Mouse (Mus musculus): ENCODE results near the gene Nup88. TPM values are rescaled to one million over a fixed set of nuclear protein-coding genes. Genes with fewer than 3 reads are reported as not detected.

Nup88 gene
- total RNA-seq (2022) = 10 to 100 TPM; 48.9 to 61.7 (median 56.8) TPM

DNA sequence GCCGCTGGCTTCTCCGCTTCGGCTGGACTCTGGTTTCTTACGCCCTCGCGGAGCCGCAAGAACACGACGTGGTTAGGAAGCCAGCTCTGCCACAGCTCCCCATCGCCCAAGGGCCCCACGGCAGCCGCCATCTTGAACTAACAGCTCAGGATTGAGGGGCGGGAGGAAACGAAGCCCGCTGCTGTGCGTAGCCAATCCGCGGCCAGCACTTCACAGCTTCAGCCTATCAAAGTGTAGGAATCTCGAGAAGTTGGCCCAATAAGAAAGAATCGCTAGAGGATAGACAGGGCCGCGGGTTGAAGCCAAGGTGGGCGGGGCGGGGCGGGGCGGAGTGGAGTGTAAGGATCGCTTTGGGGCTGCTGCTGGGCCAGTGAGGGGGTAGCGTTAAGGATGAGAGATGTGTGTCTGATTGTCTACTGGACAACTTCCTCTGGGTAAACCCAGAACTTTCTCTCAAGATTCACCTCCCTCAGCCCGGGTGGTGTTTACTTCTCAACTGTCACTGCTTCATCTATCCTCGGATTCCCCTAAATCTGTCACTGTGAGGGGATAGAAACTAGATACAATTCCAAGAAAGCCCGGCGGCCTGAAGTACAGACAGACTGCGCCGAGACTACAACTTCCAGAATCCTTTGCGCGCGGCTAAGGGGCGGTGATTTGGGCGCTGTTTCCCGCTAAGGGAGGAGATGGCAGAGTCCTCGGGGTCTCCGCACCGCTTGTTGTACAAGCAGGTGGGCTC is at the start of gene Nup88, which contains the start of gene Rpain:
Gene Nup88 (minus strand): TSS at position 153 of the 739 bp plus-strand sequence.
Gene Rpain (plus strand): TSS at position 393 of the 739 bp plus-strand sequence.
- DNase-seq (ENCODE audit: low spot score in 2 of 2) = peak; percentile 84 to 94

GRCm38 (mm10) chr11:71018416-71019200 is 48.8 kb upstream of the Nup88 start:
- peak in 1 of 2 experiments; percentile 27 for DNase-seq (ENCODE audit: low spot score in 2 of 2)

- DNase-seq (ENCODE audit: low spot score in 2 of 2) = no peak
These were observed 47.3 kb upstream of the Nup88 start for GRCm38 (mm10) chr11:71017051-71017450.

DNA sequence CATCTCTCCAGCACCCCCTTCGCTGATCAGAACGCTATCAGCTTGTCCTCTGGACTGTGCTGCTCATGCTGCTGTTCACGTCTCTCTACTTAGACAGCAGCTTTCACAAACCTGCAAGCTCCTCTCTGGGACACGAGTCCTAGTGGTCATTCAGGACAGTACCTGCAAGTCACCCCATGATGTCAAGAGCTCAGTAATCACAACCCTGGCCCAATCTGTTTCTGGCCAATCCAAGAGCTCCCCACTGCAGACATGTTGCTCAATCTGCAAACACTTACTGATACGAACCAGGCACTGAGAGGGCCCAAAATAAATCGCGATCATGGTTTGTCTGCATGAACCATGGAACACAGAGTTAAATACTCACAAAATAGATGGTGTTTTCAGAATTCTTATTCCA is 43.0 kb upstream of the Nup88 start:
- DNase-seq (ENCODE audit: low spot score in 2 of 2) = no peak

- DNase-seq (ENCODE audit: low spot score in 2 of 2) = no peak
These were observed 38.5 kb upstream of the Nup88 start for GRCm38 (mm10) chr11:71008321-71008720.

DNA sequence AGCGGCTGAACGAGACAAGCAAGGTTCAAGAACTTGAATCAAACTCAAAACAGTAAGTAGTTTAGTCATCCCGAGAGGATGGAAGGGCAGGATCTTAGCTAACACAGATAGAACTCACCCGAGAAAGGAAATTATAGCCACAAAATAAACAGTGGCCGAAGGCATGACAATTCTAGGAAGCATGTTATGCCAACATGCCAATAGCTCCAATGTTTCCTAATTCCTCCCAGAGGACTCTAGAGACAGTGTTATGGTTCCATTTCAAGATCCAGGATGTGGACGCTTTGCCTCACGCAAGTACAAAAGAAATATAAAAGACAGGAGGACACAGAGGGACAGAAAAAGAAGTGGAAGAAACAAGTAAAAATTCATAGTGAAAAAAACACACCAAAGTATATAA is 38.1 kb upstream of the Nup88 start:
- DNase-seq (ENCODE audit: low spot score in 2 of 2) = no peak

GRCm38 (mm10) chr11:71007026-71007425 is 37.3 kb upstream of the Nup88 start:
- DNase-seq (ENCODE audit: low spot score in 2 of 2) = no peak

- DNase-seq (ENCODE audit: low spot score in 2 of 2) = no peak
These were observed 35.3 kb upstream of the Nup88 start for GRCm38 (mm10) chr11:71005046-71005445.

DNA sequence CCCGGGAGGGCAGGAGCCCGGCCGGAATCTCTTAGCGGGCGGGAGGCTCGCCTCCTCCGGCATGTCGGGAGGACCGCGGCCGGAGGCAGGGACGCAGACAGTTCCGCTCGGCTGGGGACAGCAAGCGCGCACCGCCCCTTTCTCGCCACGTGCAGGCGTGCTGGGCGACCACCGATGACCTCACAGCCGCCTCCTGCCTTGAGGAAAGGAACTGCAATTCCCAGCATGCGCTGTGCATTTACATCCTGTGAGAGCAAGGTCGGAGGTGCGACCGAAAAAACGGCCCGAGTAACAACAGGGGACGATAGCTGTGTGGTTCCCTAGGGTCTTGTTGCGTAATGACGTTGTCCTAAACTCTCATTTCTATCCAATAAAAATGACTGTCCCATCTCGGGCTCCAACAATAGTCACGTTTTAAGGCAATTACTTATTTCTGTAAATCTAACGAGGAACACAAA is 34.6 kb upstream of the Nup88 start, which contains the start of gene Dhx33:
Gene Dhx33 (minus strand): TSS at position 122 of the 458 bp plus-strand sequence.
- peak; percentile 85 to 97 for DNase-seq (ENCODE audit: low spot score in 2 of 2)

- DNase-seq (ENCODE audit: low spot score in 2 of 2) = no peak
These were observed 34.0 kb upstream of the Nup88 start for GRCm38 (mm10) chr11:71003611-71004315.

DNA sequence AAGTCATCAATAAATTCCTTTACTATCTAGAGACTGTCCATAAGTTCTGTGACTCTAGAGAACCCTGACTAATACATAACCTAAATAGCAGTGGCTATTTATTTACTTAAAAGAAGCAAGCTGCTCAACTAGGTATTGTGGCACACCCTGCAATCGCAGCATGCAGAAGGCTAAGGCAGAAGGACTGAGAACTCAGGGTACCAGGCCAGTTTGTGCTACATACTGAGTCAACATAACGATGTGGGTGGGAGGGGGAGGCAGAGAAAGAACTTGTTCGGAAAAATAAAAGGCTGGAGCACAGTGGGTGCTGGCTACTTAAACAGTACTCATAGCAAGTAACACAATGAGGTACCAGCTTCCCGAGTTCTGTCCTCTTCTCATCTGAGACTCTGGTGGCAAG is 31.4 kb upstream of the Nup88 start:
- DNase-seq (ENCODE audit: low spot score in 2 of 2) = peak in 1 of 2 experiments; percentile 28

DNA sequence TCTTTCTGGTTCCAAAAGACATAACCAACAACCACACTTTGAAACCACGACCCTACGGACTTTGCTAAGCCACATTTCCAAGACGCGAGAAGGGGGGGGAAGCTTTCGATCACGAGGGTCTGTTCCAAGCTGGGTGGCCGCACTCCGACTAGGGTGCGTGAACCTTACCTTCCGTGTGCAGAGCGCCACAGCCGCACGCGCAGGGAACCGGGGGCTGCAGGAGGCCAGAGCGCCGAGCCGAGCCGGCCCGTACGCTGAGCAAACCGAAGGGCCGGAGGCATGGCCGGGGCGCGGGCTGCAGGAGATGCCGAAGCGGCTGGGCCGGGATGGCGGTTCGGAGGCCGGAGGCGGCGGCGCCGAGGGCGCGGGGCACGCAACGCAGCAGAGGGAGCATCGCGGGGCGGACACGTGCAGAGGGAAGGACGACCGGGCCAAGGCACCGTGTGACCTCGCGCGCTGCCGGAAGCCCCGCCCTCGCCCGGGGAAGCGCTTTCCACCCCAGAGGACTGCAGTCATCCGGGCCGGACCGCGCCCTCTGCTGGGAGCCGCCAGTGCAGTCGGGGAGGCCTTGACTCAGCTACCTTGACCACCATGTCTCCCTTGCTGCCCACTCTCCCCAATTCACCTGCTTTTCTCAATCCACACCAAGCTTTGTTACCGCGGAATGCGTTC is 12.9 kb upstream of the Nup88 start, which contains the start of gene C1qbp:
Gene C1qbp (minus strand): TSS at position 470 of the 672 bp plus-strand sequence.
- DNase-seq (ENCODE audit: low spot score in 2 of 2) = peak; percentile 89 to 93

- no peak for DNase-seq (ENCODE audit: low spot score in 2 of 2)
These were observed 12.3 kb upstream of the Nup88 start for GRCm38 (mm10) chr11:70982030-70982429.

- DNase-seq (ENCODE audit: low spot score in 2 of 2) = no peak
These were observed 11.2 kb upstream of the Nup88 start for GRCm38 (mm10) chr11:70980751-70981510.

- DNase-seq (ENCODE audit: low spot score in 2 of 2) = no peak
These were observed 10.5 kb upstream of the Nup88 start for GRCm38 (mm10) chr11:70980232-70980631.

- no peak for DNase-seq (ENCODE audit: low spot score in 2 of 2)
These were observed 7.5 kb upstream of the Nup88 start for GRCm38 (mm10) chr11:70977293-70977692.

DNA sequence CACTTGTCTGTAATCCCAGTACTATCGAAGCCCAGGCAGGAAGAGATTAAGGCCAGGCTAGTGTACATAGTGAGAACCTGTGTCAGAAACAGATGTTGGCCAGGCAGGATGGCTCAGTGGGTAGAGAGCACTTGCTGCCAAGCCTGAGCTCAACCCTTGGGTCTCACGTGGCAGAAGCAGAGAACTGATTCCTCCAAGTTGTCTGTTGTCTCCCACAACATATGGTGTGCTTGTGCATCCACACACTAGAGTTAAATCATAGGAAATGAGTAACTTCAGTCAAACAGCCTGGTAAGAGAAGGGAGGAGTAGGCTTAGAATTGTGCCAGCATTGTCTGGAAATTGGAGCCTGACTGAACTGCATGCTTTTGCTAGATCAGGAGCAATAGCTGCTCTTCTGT is 5.4 kb upstream of the Nup88 start:
- peak in 1 of 2 experiments; percentile 31 for DNase-seq (ENCODE audit: low spot score in 2 of 2)

GRCm38 (mm10) chr11:70973947-70974346 is 4.2 kb upstream of the Nup88 start:
- DNase-seq (ENCODE audit: low spot score in 2 of 2) = no peak

GRCm38 (mm10) chr11:70972586-70972985 is 2.8 kb upstream of the Nup88 start:
- DNase-seq (ENCODE audit: low spot score in 2 of 2) = no peak
